Mouse (Mus musculus) MEL (cell line): ENCODE results near the gene Snrpf. TPM values are rescaled to one million over a fixed set of nuclear protein-coding genes. Genes with fewer than 3 reads are reported as not detected.

Experiments used
- DNase-seq: peaks from one replicate; pipeline ENCODE4 v3.0.0; 2011; ENCODE audit warnings: low read depth, low spot score
- H3K27ac ChIP-seq: 2 replicates; pipeline ENCODE4 v1.5.1; 2012; ENCODE audit warnings: low read depth, mild to moderate bottlenecking, control low read depth, low read length, moderate library complexity; ENCODE audit not compliant: control insufficient read depth
- H3K27me3 ChIP-seq, 2 experiments: fragments of 150-350 bp in 1 of 2; sonication (generic) in 1 of 2; 2 replicates each; pipeline ENCODE4 v1.6.1; 2012; ENCODE audit warnings: low read length in 2 of 2, mild to moderate bottlenecking in 2 of 2, improper control_type of control experiment in 1 of 2, moderate library complexity in 1 of 2; ENCODE audit not compliant: insufficient read depth in 2 of 2, control insufficient read depth in 1 of 2
- H3K36me3 ChIP-seq, 2 experiments: 2 replicates each; pipeline ENCODE4 v1.6.1; 2012 to 2014; ENCODE audit warnings: low read length in 2 of 2, improper control_type of control experiment in 1 of 2, inconsistent platforms in 1 of 2, mild to moderate bottlenecking in 1 of 2; ENCODE audit not compliant: insufficient read depth in 2 of 2, control insufficient read depth in 1 of 2
- H3K4me1 ChIP-seq, 2 experiments: fragments of 150-350 bp in 1 of 2; sonication (generic) in 1 of 2; 2 replicates each; pipeline ENCODE4 v1.6.1; 2012; ENCODE audit warnings: low read length in 2 of 2, improper control_type of control experiment in 1 of 2, mild to moderate bottlenecking in 1 of 2; ENCODE audit not compliant: insufficient read depth in 2 of 2, control insufficient read depth in 1 of 2
- H3K4me3 ChIP-seq, 2 experiments: fragments of 150-350 bp in 1 of 2; sonication (generic) in 1 of 2; 2 replicates each; pipeline ENCODE4 v1.5.1; 2012; ENCODE audit warnings: low read depth in 2 of 2, low read length in 2 of 2, mild to moderate bottlenecking in 2 of 2, moderate library complexity in 2 of 2, control low read depth in 1 of 2, improper control_type of control experiment in 1 of 2; ENCODE audit not compliant: control insufficient read depth in 1 of 2, insufficient read depth in 1 of 2
- H3K79me2 ChIP-seq: 2 replicates; pipeline ENCODE4 v1.6.1; 2012; ENCODE audit warnings: mild to moderate bottlenecking, low read length, moderate library complexity; ENCODE audit not compliant: control insufficient read depth, poor library complexity, insufficient read depth
- H3K9ac ChIP-seq: 2 replicates; pipeline ENCODE4 v1.6.1; 2012; ENCODE audit warnings: low read depth, mild to moderate bottlenecking, control low read depth, low read length, moderate library complexity; ENCODE audit not compliant: control insufficient read depth, poor library complexity, severe bottlenecking
- H3K9me3 ChIP-seq: fragments of 150-350 bp; sonication (generic); replicated peaks from 2 replicates; pipeline ENCODE4 v1.6.1; 2012; ENCODE audit warnings: mild to moderate bottlenecking, low read length, improper control_type of control experiment, moderate library complexity; ENCODE audit not compliant: insufficient read depth
- CHD1 ChIP-seq: IDR thresholded peaks from 2 replicates; pipeline ENCODE4 v1.6.1; 2012; ENCODE audit warnings: low read depth, mild to moderate bottlenecking, inconsistent platforms, low read length, improper control_type of control experiment
- CHD2 ChIP-seq: IDR thresholded peaks from 2 replicates; pipeline ENCODE4 v1.6.1; 2011; ENCODE audit warnings: low read length, improper control_type of control experiment
- E2F4 ChIP-seq: IDR thresholded peaks from 2 replicates; pipeline ENCODE4 v1.6.1; 2011; ENCODE audit warnings: low read depth, low read length, improper control_type of control experiment, borderline replicate concordance
- EP300 ChIP-seq, 2 experiments: IDR thresholded peaks; 2 replicates each; pipeline ENCODE4 v1.6.1; 2011; ENCODE audit warnings: improper control_type of control experiment in 2 of 2, low read length in 2 of 2, low read depth in 1 of 2, mild to moderate bottlenecking in 1 of 2
- GABPA ChIP-seq: IDR thresholded peaks from 2 replicates; pipeline ENCODE4 v1.6.1; 2012; ENCODE audit warnings: low read depth, mild to moderate bottlenecking, inconsistent platforms, low read length, improper control_type of control experiment, moderate library complexity
- HCFC1 ChIP-seq: IDR thresholded peaks from 2 replicates; pipeline ENCODE4 v1.6.1; 2012; ENCODE audit warnings: low read depth, mild to moderate bottlenecking, inconsistent platforms, low read length, improper control_type of control experiment, moderate library complexity
- JUND ChIP-seq: IDR thresholded peaks from 2 replicates; pipeline ENCODE4 v1.6.1; 2011; ENCODE audit warnings: low read depth, mild to moderate bottlenecking, improper control_type of control experiment, low read length
- MAFK ChIP-seq: IDR thresholded peaks from 2 replicates; pipeline ENCODE4 v1.6.1; 2011; ENCODE audit warnings: low read depth, mild to moderate bottlenecking, low read length, improper control_type of control experiment, borderline replicate concordance
- MAZ ChIP-seq: IDR thresholded peaks from 2 replicates; pipeline ENCODE4 v1.6.1; 2012; ENCODE audit warnings: low read depth, mild to moderate bottlenecking, inconsistent platforms, low read length, improper control_type of control experiment
- MEF2A ChIP-seq: IDR thresholded peaks from 2 replicates; pipeline ENCODE4 v1.6.1; 2014; ENCODE audit warnings: low read depth, mild to moderate bottlenecking, inconsistent platforms, low read length, improper control_type of control experiment; ENCODE audit not compliant: poor library complexity, insufficient replicate concordance, severe bottlenecking; ENCODE audit errors: extremely low read depth
- MYC ChIP-seq: IDR thresholded peaks from 2 replicates; pipeline ENCODE4 v1.6.1; 2011; ENCODE audit warnings: low read depth, mild to moderate bottlenecking, low read length, improper control_type of control experiment, moderate library complexity
- NELFE ChIP-seq: IDR thresholded peaks from 2 replicates; pipeline ENCODE4 v1.6.1; 2011; ENCODE audit warnings: low read depth, low read length, improper control_type of control experiment
- POLR2AphosphoS2 ChIP-seq: IDR thresholded peaks from 2 replicates; pipeline ENCODE4 v1.6.1; 2011; ENCODE audit warnings: low read length, improper control_type of control experiment
- SIN3A ChIP-seq: IDR thresholded peaks from 2 replicates; pipeline ENCODE4 v1.6.1; 2012; ENCODE audit warnings: low read length, improper control_type of control experiment, inconsistent platforms
- SMC3 ChIP-seq: IDR thresholded peaks from 2 replicates; pipeline ENCODE4 v1.6.1; 2011; ENCODE audit warnings: low read depth, low read length, improper control_type of control experiment
- TAL1 ChIP-seq: IDR thresholded peaks from 2 replicates; pipeline ENCODE4 v1.6.1; 2012; ENCODE audit warnings: mild to moderate bottlenecking, inconsistent platforms, low read length, moderate library complexity, mixed read lengths
- USF2 ChIP-seq, 2 experiments: IDR thresholded peaks; 2 replicates each; pipeline ENCODE4 v1.6.1; 2011 to 2012; ENCODE audit warnings: improper control_type of control experiment in 2 of 2, low read length in 2 of 2, borderline replicate concordance in 1 of 2, inconsistent platforms in 1 of 2, low read depth in 1 of 2, mild to moderate bottlenecking in 1 of 2; ENCODE audit not compliant: insufficient read depth in 1 of 2
- ZMIZ1 ChIP-seq: IDR thresholded peaks from 2 replicates; pipeline ENCODE4 v1.6.1; 2012; ENCODE audit warnings: low read depth, mild to moderate bottlenecking, inconsistent platforms, low read length, improper control_type of control experiment, moderate library complexity
- ZNF384 ChIP-seq: IDR thresholded peaks from 2 replicates; pipeline ENCODE4 v1.6.1; 2012; ENCODE audit warnings: low read depth, mild to moderate bottlenecking, inconsistent platforms, low read length, improper control_type of control experiment
- polyA plus RNA-seq, 2 experiments: library from polyadenylated mRNA; stranded (reverse) in 1 of 2; unstranded in 1 of 2; fragments of >175 nt in 1 of 2; fragments of >200 nt in 1 of 2; gene quantifications; 2 replicates each; pipeline versions ENCODE4 v1.2.1 to v1.2.4; 2012; ENCODE audit warnings: low replicate concordance in 2 of 2, low read depth in 1 of 2; ENCODE audit not compliant: insufficient read length in 2 of 2, insufficient read depth in 1 of 2, missing spikeins in 1 of 2
- total RNA-seq: library from RNA; depleted of rRNA; stranded (reverse); fragments of 300-350 nt; gene quantifications from 2 replicates; pipeline ENCODE4 v1.2.3, GENCODE M21; 2012

Gene Snrpf
- total and polyA plus RNA-seq, 3 experiments = 91.5 to 150 TPM; not detected in 1

DNA sequence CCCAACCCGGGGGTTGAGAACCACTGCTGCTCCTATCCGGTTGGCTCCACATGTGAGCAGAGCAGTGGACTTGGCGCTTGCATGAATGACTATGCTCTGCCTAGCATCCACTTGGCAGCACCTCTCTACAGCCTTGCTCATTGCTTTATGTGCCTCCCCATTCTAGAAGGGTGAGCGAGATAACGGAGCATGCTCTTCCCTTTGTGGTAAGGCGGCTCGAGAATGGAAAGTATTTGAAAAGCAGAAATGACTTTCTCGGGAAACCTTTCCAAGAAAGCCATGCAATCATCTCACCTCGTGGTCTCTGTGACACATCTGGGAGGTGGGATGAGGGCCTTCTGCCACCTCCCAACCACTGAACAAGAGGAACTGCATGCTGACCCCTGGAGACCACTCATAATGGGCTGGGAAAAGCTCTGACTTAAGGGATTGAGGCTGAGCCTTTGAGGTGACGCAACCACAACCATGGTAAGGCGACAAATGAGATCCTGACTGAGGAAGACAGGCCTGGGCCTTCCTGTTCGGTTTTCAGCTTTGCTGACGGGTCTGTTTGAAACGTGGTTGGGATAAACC is 24.9 kb downstream of the Snrpf start:
- no peaks in the 10 kb centered on the region for H3K79me2 ChIP-seq
- H3K27ac ChIP-seq = no peak overlapping the region
- peaks cover 0 to 1% of the 10 kb centered on the region in 2 experiments for H3K27me3 ChIP-seq
- H3K4me1 ChIP-seq = no peaks in the 10 kb centered on the region
- no peak overlapping the region for H3K9ac ChIP-seq
- H3K4me3 ChIP-seq = no peak overlapping the region
- TF ChIP-seq ZMIZ1 = no peak
- TF ChIP-seq SIN3A = no peak
- TF ChIP-seq GABPA = no peak
- no peak for TF ChIP-seq MEF2A
- TF ChIP-seq POLR2AphosphoS2 = no peak
- TF ChIP-seq NELFE = no peak
- TF ChIP-seq HCFC1 = no peak
- TF ChIP-seq MAZ = no peak
- TF ChIP-seq EP300 (IDR thresholded peaks at IDR 0.05; ENCODE audit: low read depth in 1 of 2, low read length in 2 of 2) = no peak
- TF ChIP-seq ZNF384 = no peak
- no peak for TF ChIP-seq MYC
- TF ChIP-seq CHD1 = no peak
- no peak for TF ChIP-seq TAL1
- TF ChIP-seq USF2 (IDR thresholded peaks at IDR 0.05; ENCODE audit: borderline replicate concordance in 1 of 2, insufficient read depth in 1 of 2, low read depth in 1 of 2, low read length in 2 of 2) = no peak
- no peaks in the 10 kb centered on the region for H3K9me3 ChIP-seq
- DNase-seq = peak; percentile 20
- H3K36me3 ChIP-seq = no peaks in the 10 kb centered on the region

DNA sequence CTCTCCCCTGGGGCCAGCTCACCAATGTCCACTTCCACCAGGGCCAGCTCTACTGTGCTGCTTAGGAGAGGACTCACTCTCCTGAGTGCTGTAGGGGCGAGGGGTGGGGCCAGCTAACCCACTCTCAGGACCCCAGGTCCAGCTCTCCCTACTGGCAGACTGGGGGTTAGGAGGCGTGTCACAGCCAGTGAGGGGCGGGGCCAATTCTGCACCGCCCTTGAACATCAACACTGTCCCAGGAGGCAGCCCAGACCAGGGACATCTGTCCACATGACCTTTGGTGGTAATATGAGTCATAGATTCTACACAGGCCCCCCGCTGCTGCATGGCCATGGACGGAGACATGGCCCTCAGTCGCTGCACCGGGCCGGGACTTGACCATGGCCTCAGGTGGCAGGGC is 29.7 kb downstream of the Snrpf start:
- Histone ChIP-seq H3K27me3 (no peaks in the 10 kb centered on the region; a peak in 4 of 4 replicates), H3K36me3 (no peaks in the 10 kb centered on the region), H3K9me3 (no peaks in the 10 kb centered on the region), H3K27ac (no peak overlapping the region), H3K4me1 (no peaks in the 10 kb centered on the region), H3K79me2 (no peaks in the 10 kb centered on the region), H3K9ac (no peak overlapping the region), H3K4me3 (no peak overlapping the region)
- TF ChIP-seq ZMIZ1 (no peak), MAFK (no peak), SIN3A (no peak), MEF2A (no peak), SMC3 (no peak), CHD2 (no peak), E2F4 (no peak), JUND (no peak), MAZ (no peak)
- DNase-seq = no peak
